Mouse (Mus musculus): Measurements from ENCODE around the gene Me1. TPM values are rescaled to one million over a fixed set of nuclear protein-coding genes. Genes with fewer than 3 reads are reported as not detected.
A peak's percentile ranks its signal among the peaks of the same experiment; 100 is the strongest.

The Me1 gene
- 50.0 and 51.1 TPM in 2 replicates for polyA plus RNA-seq (2016; fragmentation: Nextera tagmentation; extraction: Ambion mirVana)

- peak; percentile 91 for ATAC-seq (ENCODE audit: insufficient number of reproducible peaks, low FRiP score)
- no peaks in the 10 kb centered on the region for H3K36me3 ChIP-seq
- under 1% methylated on average over 21 of the region's 46 CpGs for WGBS
- peaks cover 3% of the 10 kb centered on the region for H3K4me1 ChIP-seq (replicated peaks)
- no peaks in the 10 kb centered on the region for H3K27me3 ChIP-seq (replicated peaks)
- H3K4me2 ChIP-seq = peak within 1 kb of the TSS; percentile 75
- H3K4me3 ChIP-seq = peak within 1 kb of the TSS; percentile 74
- no peaks in the 10 kb centered on the region for H3K9me3 ChIP-seq (replicated peaks)
- H3K9ac ChIP-seq = peak within 1 kb of the TSS; percentile 83
- peak within 1 kb of the TSS; percentile 49 for H3K27ac ChIP-seq (ENCODE audit: poor library complexity, severe bottlenecking)
Measured at GRCm38 (mm10) chr9:86695818-86696261, at the start of gene Me1. Me1 (minus strand) TSS chr9:86695953.

- Histone ChIP-seq H3K9ac (no peak overlapping the region), H3K4me1 (replicated peaks) (peaks cover 22% of the 10 kb centered on the region), H3K4me2 (peak overlapping the region; percentile 79), H3K4me3 (peak overlapping the region; percentile 52), H3K27me3 (replicated peaks) (no peaks in the 10 kb centered on the region), H3K36me3 (no peaks in the 10 kb centered on the region), H3K27ac (ENCODE audit: poor library complexity, severe bottlenecking) (peak overlapping the region; percentile 18; the same call in 1 of the 2 replicates), H3K9me3 (replicated peaks) (no peaks in the 10 kb centered on the region)
- WGBS = 45% methylated on average over 5 of the region's 5 CpGs
- ATAC-seq (ENCODE audit: insufficient number of reproducible peaks, low FRiP score) = no peak
Measured at GRCm38 (mm10) chr9:86744041-86744440, 48.3 kb upstream of the Me1 start.

- Histone ChIP-seq H3K4me1 (replicated peaks) (peaks cover 28% of the 10 kb centered on the region), H3K4me2 (peak within 1 kb of the TSS; percentile 79), H3K9me3 (replicated peaks) (no peaks in the 10 kb centered on the region), H3K4me3 (peak within 1 kb of the TSS; percentile 52), H3K27me3 (replicated peaks) (no peaks in the 10 kb centered on the region), H3K36me3 (no peaks in the 10 kb centered on the region), H3K27ac (ENCODE audit: poor library complexity, severe bottlenecking) (peak within 1 kb of the TSS; percentile 18; the same call in 1 of the 2 replicates), H3K9ac (peak within 1 kb of the TSS; percentile 63)
- peak; percentile 78 for ATAC-seq (ENCODE audit: insufficient number of reproducible peaks, low FRiP score)
- WGBS = 6% methylated on average over 19 of the region's 19 CpGs
Measured at GRCm38 (mm10) chr9:86742959-86743911, 47.5 kb upstream of the Me1 start, which contains the start of gene Prss35. Prss35 (plus strand) TSS chr9:86743649.

- H3K4me1 ChIP-seq (replicated peaks) = peaks cover 46% of the 10 kb centered on the region
Measured at GRCm38 (mm10) chr9:86739971-86740370, 44.2 kb upstream of the Me1 start.

GRCm38 (mm10) chr9:86738801-86739200 lies 43.0 kb upstream of the Me1 start:
- Histone ChIP-seq H3K9ac (no peak overlapping the region), H3K9me3 (replicated peaks) (no peaks in the 10 kb centered on the region), H3K4me2 (no peak overlapping the region), H3K27me3 (replicated peaks) (no peaks in the 10 kb centered on the region), H3K4me1 (replicated peaks) (peaks cover 45% of the 10 kb centered on the region), H3K36me3 (no peaks in the 10 kb centered on the region), H3K27ac (ENCODE audit: poor library complexity, severe bottlenecking) (no peak overlapping the region), H3K4me3 (no peak overlapping the region)
- WGBS = 93% methylated on average over 8 of the region's 8 CpGs
- no peak for ATAC-seq (ENCODE audit: insufficient number of reproducible peaks, low FRiP score)

More at GRCm38 (mm10) chr9:86739971-86740370, 44.2 kb upstream of the Me1 start:
- Histone ChIP-seq H3K27ac (ENCODE audit: poor library complexity, severe bottlenecking) (no peak overlapping the region), H3K9me3 (replicated peaks) (no peaks in the 10 kb centered on the region), H3K4me2 (no peak overlapping the region), H3K36me3 (no peaks in the 10 kb centered on the region), H3K4me3 (no peak overlapping the region), H3K9ac (no peak overlapping the region), H3K27me3 (replicated peaks) (no peaks in the 10 kb centered on the region)
- no peak for ATAC-seq (ENCODE audit: insufficient number of reproducible peaks, low FRiP score)
- 28% methylated on average over 3 of the region's 3 CpGs for WGBS

- Histone ChIP-seq H3K9me3 (replicated peaks) (no peaks in the 10 kb centered on the region), H3K27me3 (replicated peaks) (no peaks in the 10 kb centered on the region), H3K9ac (no peak overlapping the region), H3K4me2 (no peak overlapping the region), H3K4me3 (no peak overlapping the region), H3K27ac (ENCODE audit: poor library complexity, severe bottlenecking) (no peak overlapping the region), H3K36me3 (no peaks in the 10 kb centered on the region), H3K4me1 (replicated peaks) (peaks cover 38% of the 10 kb centered on the region)
- no peak for ATAC-seq (ENCODE audit: insufficient number of reproducible peaks, low FRiP score)
- WGBS = 79% methylated on average over 1 of the region's 1 CpGs
Measured at GRCm38 (mm10) chr9:86738067-86738466, 42.3 kb upstream of the Me1 start.

GRCm38 (mm10) chr9:86736991-86737390 lies 41.2 kb upstream of the Me1 start:
- 26% methylated on average over 4 of the region's 4 CpGs for WGBS
- H3K4me3 ChIP-seq = no peak overlapping the region
- peak; percentile 86 for ATAC-seq (ENCODE audit: insufficient number of reproducible peaks, low FRiP score)
- H3K27ac ChIP-seq (ENCODE audit: poor library complexity, severe bottlenecking) = peak overlapping the region; percentile 69
- H3K9me3 ChIP-seq (replicated peaks) = no peaks in the 10 kb centered on the region
- no peaks in the 10 kb centered on the region for H3K36me3 ChIP-seq
- no peak overlapping the region for H3K4me2 ChIP-seq
- no peak overlapping the region for H3K9ac ChIP-seq
- no peaks in the 10 kb centered on the region for H3K27me3 ChIP-seq (replicated peaks)
- peaks cover 32% of the 10 kb centered on the region for H3K4me1 ChIP-seq (replicated peaks)

- WGBS = 77% methylated on average over 9 of the region's 9 CpGs
- no peaks in the 10 kb centered on the region for H3K27me3 ChIP-seq (replicated peaks)
- no peaks in the 10 kb centered on the region for H3K36me3 ChIP-seq
- no peak overlapping the region for H3K27ac ChIP-seq (ENCODE audit: poor library complexity, severe bottlenecking)
- H3K9ac ChIP-seq = no peak overlapping the region
- H3K4me1 ChIP-seq (replicated peaks) = peaks cover 29% of the 10 kb centered on the region
- no peak for ATAC-seq (ENCODE audit: insufficient number of reproducible peaks, low FRiP score)
- H3K4me2 ChIP-seq = no peak overlapping the region
- H3K4me3 ChIP-seq = no peak overlapping the region
- no peaks in the 10 kb centered on the region for H3K9me3 ChIP-seq (replicated peaks)
Measured at GRCm38 (mm10) chr9:86734795-86735194, 39.0 kb upstream of the Me1 start.

GRCm38 (mm10) chr9:86734357-86734756 lies 38.6 kb upstream of the Me1 start:
- H3K27ac ChIP-seq (ENCODE audit: poor library complexity, severe bottlenecking) = no peak overlapping the region
- no peak overlapping the region for H3K4me2 ChIP-seq
- no peaks in the 10 kb centered on the region for H3K27me3 ChIP-seq (replicated peaks)
- no peaks in the 10 kb centered on the region for H3K9me3 ChIP-seq (replicated peaks)
- peaks cover 27% of the 10 kb centered on the region for H3K4me1 ChIP-seq (replicated peaks)
- ATAC-seq (ENCODE audit: insufficient number of reproducible peaks, low FRiP score) = no peak
- H3K4me3 ChIP-seq = no peak overlapping the region
- H3K9ac ChIP-seq = no peak overlapping the region
- H3K36me3 ChIP-seq = no peaks in the 10 kb centered on the region

GRCm38 (mm10) chr9:86729811-86730210 lies 34.1 kb upstream of the Me1 start:
- no peaks in the 10 kb centered on the region for H3K9me3 ChIP-seq (replicated peaks)

GRCm38 (mm10) chr9:86729084-86729483 lies 33.3 kb upstream of the Me1 start:
- Histone ChIP-seq H3K27ac (ENCODE audit: poor library complexity, severe bottlenecking) (no peak overlapping the region), H3K9me3 (replicated peaks) (no peaks in the 10 kb centered on the region), H3K4me2 (no peak overlapping the region), H3K4me3 (no peak overlapping the region), H3K36me3 (no peaks in the 10 kb centered on the region), H3K9ac (no peak overlapping the region), H3K27me3 (replicated peaks) (no peaks in the 10 kb centered on the region), H3K4me1 (replicated peaks) (peaks cover 3% of the 10 kb centered on the region; the same call in 1 of the 2 replicates)
- 22% methylated on average over 1 of the region's 1 CpGs for WGBS
- ATAC-seq (ENCODE audit: insufficient number of reproducible peaks, low FRiP score) = no peak

More at GRCm38 (mm10) chr9:86729811-86730210, 34.1 kb upstream of the Me1 start:
- no peak for ATAC-seq (ENCODE audit: insufficient number of reproducible peaks, low FRiP score)
- Histone ChIP-seq H3K9ac (no peak overlapping the region), H3K27me3 (replicated peaks) (no peaks in the 10 kb centered on the region), H3K4me1 (replicated peaks) (peaks cover 3% of the 10 kb centered on the region; the same call in 1 of the 2 replicates), H3K36me3 (no peaks in the 10 kb centered on the region), H3K27ac (ENCODE audit: poor library complexity, severe bottlenecking) (no peak overlapping the region), H3K4me3 (no peak overlapping the region), H3K4me2 (no peak overlapping the region)
- 91% methylated on average over 3 of the region's 3 CpGs for WGBS
